Mouse (Mus musculus) B cell, adult 67 days (primary cell): ENCODE measurements around the gene Olfr1434. TPM values are rescaled to one million over a fixed set of nuclear protein-coding genes. Genes with fewer than 3 reads are reported as not detected.

Source experiments
- total RNA-seq, 2 experiments: library from RNA; stranded (reverse); gene quantifications; 4 replicates each; pipeline ENCODE4 v1.2.4; 2023

Olfr1434 gene
- total RNA-seq = not detected

GRCm38 (mm10) chr19:12279554-12279953 lies at the start of gene Olfr1434:
Gene Olfr1434, plus strand, starts transcription at chr19:12279854.

GRCm38 (mm10) chr19:12232496-12232895 lies 47.2 kb upstream of the Olfr1434 start, which contains the start of gene Olfr1432:
Gene Olfr1432, minus strand, starts transcription at chr19:12232596.

GRCm38 (mm10) chr19:12241559-12241958 lies 38.1 kb upstream of the Olfr1434 start, which contains the start of gene Olfr262:
Gene Olfr262, minus strand, starts transcription at chr19:12241659.

GRCm38 (mm10) chr19:12260732-12261131 lies 18.9 kb upstream of the Olfr1434 start, which contains the start of gene Olfr235:
Gene Olfr235, plus strand, starts transcription at chr19:12261032.

GRCm38 (mm10) chr19:12299030-12299429 lies 19.4 kb downstream of the Olfr1434 start, which contains the start of gene Olfr1436:
Gene Olfr1436, minus strand, starts transcription at chr19:12299130.

GRCm38 (mm10) chr19:12325001-12325400 lies 45.3 kb downstream of the Olfr1434 start, which contains the start of gene Olfr1437:
Gene Olfr1437, minus strand, starts transcription at chr19:12325101.

Other genes starting within 250 kb of the Olfr1434 start
- not detected for gene Olfr1423, start 238.5 kb upstream of the Olfr1434 start, total RNA-seq
- gene Olfr1424, start 217.2 kb upstream of the Olfr1434 start, total RNA-seq = not detected
- gene Olfr1425, start 202.1 kb upstream of the Olfr1434 start, total RNA-seq = not detected
- gene Olfr1426, start 187.8 kb upstream of the Olfr1434 start, total RNA-seq = not detected
- gene Olfr1427, start 176.5 kb upstream of the Olfr1434 start, total RNA-seq = not detected
- gene Olfr1428, start 164.0 kb upstream of the Olfr1434 start, total RNA-seq = not detected
- not detected for gene Olfr76, start 156.7 kb upstream of the Olfr1434 start, total RNA-seq
- gene Olfr1555-ps1, start 109.7 kb upstream of the Olfr1434 start, total RNA-seq = not detected
- not detected for gene Olfr1431, start 79.2 kb upstream of the Olfr1434 start, total RNA-seq
- gene Olfr1432, start 47.3 kb upstream of the Olfr1434 start, total RNA-seq = not detected
- gene Olfr262, start 38.2 kb upstream of the Olfr1434 start, total RNA-seq = not detected
- not detected for gene Olfr235, start 18.8 kb upstream of the Olfr1434 start, total RNA-seq
- not detected for gene Olfr1436, start 19.3 kb downstream of the Olfr1434 start, total RNA-seq
- gene Olfr1437, start 45.2 kb downstream of the Olfr1434 start, total RNA-seq = not detected
- not detected for gene Olfr1438-ps1, start 56.1 kb downstream of the Olfr1434 start, total RNA-seq
- not detected for gene Olfr1440, start 107.4 kb downstream of the Olfr1434 start, total RNA-seq
- gene Olfr1441, start 137.6 kb downstream of the Olfr1434 start, total RNA-seq = not detected
- gene Pfpl, start 148.1 kb downstream of the Olfr1434 start, total RNA-seq = not detected
- 10 to 100 TPM; 28.9 to 39.3 TPM for gene Mpeg1, start 180.9 kb downstream of the Olfr1434 start, total RNA-seq
- 1 to 10 TPM; 6.6 to 9.8 TPM for gene Dtx4, start 221.6 kb downstream of the Olfr1434 start, total RNA-seq